ENCODE assay signal across 8 mouse cellular contexts in genomic region chr6:95718969-95719333, GRCm38 (mm10). TPM values are rescaled to one million over a fixed set of nuclear protein-coding genes. Genes with fewer than 3 reads are reported as not detected.
DNase-seq lines count a peak whose midpoint lies in the region; ATAC-seq lines count a peak whose summit lies in the region.

No protein-coding gene starts in this region.

- peak overlapping the region; percentile 95; the same call in 1 of the 2 replicates for H3K9ac ChIP-seq in kidney, embryonic 14.5 days (ENCODE audit: low read depth, low read length)
- peak overlapping the region; percentile 70 for H3K9ac ChIP-seq in forebrain, embryonic 15.5 days (replicated peaks)
- peak overlapping the region; percentile 90; the same call in 1 of the 2 replicates for H3K9ac ChIP-seq in liver, embryonic 12.5 days

- H3K9me3 ChIP-seq in kidney, embryonic 14.5 days (ENCODE audit: control insufficient read depth, low read length) = peaks cover 2% of the 10 kb centered on the region; the same call in 1 of the 2 replicates
- no peaks in the 10 kb centered on the region for H3K9me3 ChIP-seq in forebrain, embryonic 15.5 days
- no peaks in the 10 kb centered on the region for H3K9me3 ChIP-seq in liver, embryonic 12.5 days (replicated peaks)

- H3K4me1 ChIP-seq in kidney, embryonic 14.5 days (ENCODE audit: control insufficient read depth, insufficient read depth, low read length) = peaks cover 11% of the 10 kb centered on the region
- peaks cover 9% of the 10 kb centered on the region for H3K4me1 ChIP-seq in forebrain, embryonic 15.5 days
- peaks cover 44% of the 10 kb centered on the region for H3K4me1 ChIP-seq in liver, embryonic 12.5 days

- DNase-seq in kidney, adult 9 months = no peak
- peak; percentile 26 for DNase-seq in MEL-GATA-1-ER (ENCODE audit: extremely low read depth, low read depth)
- peak; percentile 27 for DNase-seq in testis, postnatal 14 days (ENCODE audit: low spot score)
- no peak for DNase-seq in gastrocnemius, adult 18-20 months (ENCODE audit: low spot score)
- no peak for DNase-seq in spleen, postnatal 14 days (ENCODE audit: low spot score in 2 of 2)

- ATAC-seq in kidney, embryonic 14.5 days (ENCODE audit: low FRiP score, low TSS enrichment) = no peak
- no peak; the same call in none of the 2 replicates for ATAC-seq in forebrain, embryonic 15.5 days (replicated peaks)
- ATAC-seq in liver, embryonic 12.5 days = peak; percentile 77

- H3K27me3 ChIP-seq in kidney, embryonic 14.5 days (ENCODE audit: control insufficient read depth, insufficient read depth, low read length) = no peaks in the 10 kb centered on the region
- H3K27me3 ChIP-seq in forebrain, embryonic 15.5 days = no peaks in the 10 kb centered on the region
- H3K27me3 ChIP-seq in liver, embryonic 12.5 days (replicated peaks) = no peaks in the 10 kb centered on the region

- no peaks in the 10 kb centered on the region for H3K36me3 ChIP-seq in kidney, embryonic 14.5 days (ENCODE audit: control insufficient read depth, insufficient read depth, low read length)
- H3K36me3 ChIP-seq in forebrain, embryonic 15.5 days = no peaks in the 10 kb centered on the region
- H3K36me3 ChIP-seq in liver, embryonic 12.5 days = no peaks in the 10 kb centered on the region

- H3K4me2 ChIP-seq in kidney, embryonic 14.5 days (replicated peaks; ENCODE audit: low read depth, low read length) = peak overlapping the region; percentile 87
- peak overlapping the region; percentile 100 for H3K4me2 ChIP-seq in forebrain, embryonic 15.5 days (replicated peaks)
- H3K4me2 ChIP-seq in liver, embryonic 12.5 days = peak overlapping the region; percentile 94

- WGBS in kidney, embryonic 14.5 days = 9% methylated on average over 1 of the region's 1 CpGs
- 0% methylated on average over 1 of the region's 1 CpGs for WGBS in forebrain, embryonic 15.5 days
- no CpG with 5 or more reads among the region's 1 CpGs for WGBS in liver, embryonic 12.5 days (ENCODE audit: insufficient replicate concordance)

- no peak overlapping the region for H3K27ac ChIP-seq in kidney, embryonic 14.5 days (ENCODE audit: low read depth, low read length)
- no peak overlapping the region for H3K27ac ChIP-seq in forebrain, embryonic 15.5 days (replicated peaks)
- peak overlapping the region; percentile 57 for H3K27ac ChIP-seq in liver, embryonic 12.5 days

- H3K4me3 ChIP-seq in kidney, embryonic 14.5 days (ENCODE audit: low read length) = peak overlapping the region; percentile 88
- H3K4me3 ChIP-seq in forebrain, embryonic 15.5 days = peak overlapping the region; percentile 93
- peak overlapping the region; percentile 86 for H3K4me3 ChIP-seq in liver, embryonic 12.5 days

RNA-seq across cellular contexts. Expression of gene Suclg2, which starts 0.4 kb away (rescaled TPM):
- polyA plus RNA-seq in kidney, embryonic 14.5 days (2014; fragmentation: Nextera tagmentation; extraction: Ambion mirVana) = 84.0 and 112 TPM in 2 replicates
- polyA plus RNA-seq in forebrain, embryonic 15.5 days (2015; fragmentation: Nextera tagmentation; extraction: Ambion mirVana) = 17.1 and 17.4 TPM in 2 replicates
- polyA plus RNA-seq in liver, embryonic 12.5 days (2016; fragmentation: Nextera tagmentation; extraction: Ambion mirVana) = 47.7 and 49.0 TPM in 2 replicates
- total RNA-seq in gastrocnemius, adult 18-20 months (2021) = 10 to 100 TPM; 52.1 to 53.8 TPM

Comparison
In these comparisons a context has a peak if more than half of its experiments do, and no peak if none do; other contexts are left out.
1. DNase-seq: peak in MEL-GATA-1-ER (single experiment) and testis, postnatal 14 days (single experiment); none in kidney, adult 9 months (single experiment), gastrocnemius, adult 18-20 months (single experiment) and spleen, postnatal 14 days (0 of 2).
2. Peak in every context shown above with its lines, with median percentiles within 50 percentile points of each other: H3K4me2 ChIP-seq, H3K4me3 ChIP-seq and H3K9ac ChIP-seq.